Mouse (Mus musculus): ENCODE measurements at regions not wholly inside any gene's neighbourhood (a gene's known extent, or its start where the extent isn't known, plus 50 kb on each side); places are given as distances from the start of the nearest gene placed in this dataset.

DNA sequence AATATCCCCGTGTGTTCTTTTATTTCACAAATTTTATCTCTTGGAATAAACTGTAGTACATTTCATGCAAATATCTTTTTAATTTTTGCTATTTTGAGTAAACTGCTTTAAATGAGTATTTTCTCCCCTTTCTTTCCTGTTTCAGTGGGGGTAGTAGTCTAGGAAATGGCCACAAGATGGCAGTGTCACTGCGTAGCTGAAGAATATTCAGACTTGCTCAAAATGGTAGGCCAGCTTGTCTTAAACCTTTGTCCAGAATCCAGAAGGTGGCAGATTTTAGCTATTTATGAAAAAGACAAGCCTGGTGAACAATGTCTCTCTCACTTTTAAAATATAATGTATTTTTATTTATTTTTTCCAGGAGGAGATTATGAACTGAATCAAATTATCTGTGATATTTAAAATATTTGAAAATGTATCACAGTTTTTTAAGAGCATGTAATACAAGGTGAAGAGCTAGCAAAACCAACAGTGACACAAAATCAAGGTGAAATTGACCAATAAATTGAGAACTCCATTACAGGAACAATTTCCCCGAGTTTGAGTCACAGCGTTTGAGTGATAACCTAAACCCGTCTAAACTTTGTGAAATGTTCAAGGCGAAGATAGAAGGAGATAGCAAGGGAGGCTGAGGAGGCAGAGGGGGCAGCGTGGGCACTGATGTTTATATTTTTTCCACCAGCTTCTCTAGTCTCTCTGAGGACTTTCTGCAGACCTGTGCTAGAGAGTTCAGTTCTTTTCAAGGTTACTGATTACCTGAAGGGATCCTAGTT, 285.5 kb downstream of the Olfm4 start:
- no peaks in the 10 kb centered on the region for H3K9me3 ChIP-seq (ENCODE audit: control insufficient read depth, low read length)
- 0 out of 2 replicates have a peak overlapping the region, but pooled peaks have one; percentile 25 for H3K9ac ChIP-seq (ENCODE audit: low read depth, low read length)
- peak overlapping the region; percentile 68; the same call in 1 of the 2 replicates for H3K27ac ChIP-seq (ENCODE audit: low read depth, low read length)
- WGBS, result 39% methylated on average over 7 of the region's 7 CpGs
- ATAC-seq, result peak; percentile 75
- no peaks in the 10 kb centered on the region for H3K27me3 ChIP-seq (replicated peaks; ENCODE audit: control insufficient read depth, insufficient read depth, low read length)
- H3K36me3 ChIP-seq (ENCODE audit: control insufficient read depth, insufficient read depth, low read length), result no peaks in the 10 kb centered on the region
- no peak overlapping the region for H3K4me3 ChIP-seq (ENCODE audit: low read length)
- peak overlapping the region; percentile 32 for H3K4me2 ChIP-seq (ENCODE audit: low read length)
- peaks cover 7% of the 10 kb centered on the region; the same call in 1 of the 2 replicates for H3K4me1 ChIP-seq (ENCODE audit: control insufficient read depth, insufficient read depth, low read depth, low read length)

DNA sequence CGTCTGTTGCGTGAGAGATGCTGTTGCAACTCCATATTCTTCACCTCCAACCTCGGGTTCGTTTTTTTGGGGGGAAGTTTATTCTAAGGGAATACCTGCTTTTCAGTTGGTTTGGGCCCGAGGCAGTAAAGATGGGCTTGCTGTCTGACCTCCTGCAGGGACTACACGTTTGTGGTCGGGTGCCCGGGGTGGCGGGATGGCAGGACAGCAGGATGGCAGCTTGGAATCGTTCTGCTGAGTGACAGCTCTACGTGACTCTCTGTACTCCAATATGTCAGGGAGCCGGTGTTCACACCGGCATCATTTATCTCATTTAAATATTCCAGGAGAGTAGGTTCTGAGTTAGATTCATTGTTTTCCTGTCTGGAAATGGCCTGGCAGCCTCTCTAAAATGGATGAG, 286.2 kb downstream of the Olfm4 start:
- Histone ChIP-seq H3K27ac (ENCODE audit: low read depth, low read length) (peak overlapping the region; percentile 68), H3K27me3 (replicated peaks; ENCODE audit: control insufficient read depth, insufficient read depth, low read length) (no peaks in the 10 kb centered on the region), H3K9ac (ENCODE audit: low read depth, low read length) (no peak overlapping the region), H3K4me2 (ENCODE audit: low read length) (peak overlapping the region; percentile 32), H3K4me1 (ENCODE audit: control insufficient read depth, insufficient read depth, low read depth, low read length) (peaks cover 7% of the 10 kb centered on the region; the same call in 1 of the 2 replicates), H3K4me3 (ENCODE audit: low read length) (no peak overlapping the region), H3K9me3 (ENCODE audit: control insufficient read depth, low read length) (no peaks in the 10 kb centered on the region), H3K36me3 (ENCODE audit: control insufficient read depth, insufficient read depth, low read length) (no peaks in the 10 kb centered on the region)
- ATAC-seq, result no peak
- WGBS, result 42% methylated on average over 13 of the region's 13 CpGs

DNA sequence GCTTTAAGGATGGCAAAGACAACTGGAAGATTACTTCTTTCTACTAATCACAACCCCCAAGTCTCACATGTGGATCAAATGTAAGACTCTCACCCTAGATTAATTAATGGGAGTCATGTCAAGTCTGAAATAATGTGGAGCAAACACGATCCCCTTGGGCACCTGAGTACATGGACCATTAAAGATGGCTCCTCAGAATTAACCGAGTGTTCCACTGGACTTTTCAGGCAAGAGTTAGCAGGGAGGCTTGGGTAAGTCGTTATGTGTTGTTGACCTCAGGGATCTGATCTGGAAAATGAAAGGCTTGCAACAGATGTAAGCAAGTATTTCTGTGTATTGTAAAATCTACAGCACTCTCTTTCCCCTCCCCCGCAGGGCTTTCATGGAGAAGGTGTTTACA, 296.3 kb downstream of the Olfm4 start:
- no peak overlapping the region for H3K27ac ChIP-seq (ENCODE audit: low read depth, low read length)
- H3K9me3 ChIP-seq (ENCODE audit: control insufficient read depth, low read length), result no peaks in the 10 kb centered on the region
- no peak for ATAC-seq
- WGBS, result 65% methylated on average over 4 of the region's 4 CpGs
- no peak overlapping the region for H3K4me2 ChIP-seq (ENCODE audit: low read length)
- H3K9ac ChIP-seq (ENCODE audit: low read depth, low read length), result no peak overlapping the region
- H3K36me3 ChIP-seq (ENCODE audit: control insufficient read depth, insufficient read depth, low read length), result no peaks in the 10 kb centered on the region
- H3K27me3 ChIP-seq (replicated peaks; ENCODE audit: control insufficient read depth, insufficient read depth, low read length), result no peaks in the 10 kb centered on the region
- H3K4me1 ChIP-seq (ENCODE audit: control insufficient read depth, insufficient read depth, low read depth, low read length), result no peaks in the 10 kb centered on the region
- no peak overlapping the region for H3K4me3 ChIP-seq (ENCODE audit: low read length)

DNA sequence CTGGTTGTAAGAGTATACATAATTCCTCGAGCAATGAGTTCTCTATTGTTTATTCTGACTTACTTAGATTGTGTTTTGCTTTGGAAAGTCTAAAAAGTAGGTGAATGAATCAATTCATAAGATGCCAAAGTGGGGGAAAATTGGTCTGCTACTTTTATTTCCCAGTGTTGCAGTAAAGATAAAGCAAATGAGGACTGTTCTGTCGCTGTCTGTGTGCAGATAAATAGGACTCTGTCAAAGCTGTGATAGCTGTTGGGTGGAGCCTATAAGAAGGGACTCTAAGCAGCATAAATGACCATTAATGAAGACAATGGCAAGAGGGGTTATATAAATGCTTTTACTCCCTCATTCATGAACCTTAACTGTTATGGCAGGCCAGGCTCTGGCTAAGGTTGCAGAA, 299.8 kb downstream of the Olfm4 start:
- Histone ChIP-seq H3K27me3 (replicated peaks; ENCODE audit: control insufficient read depth, insufficient read depth, low read length) (no peaks in the 10 kb centered on the region), H3K27ac (ENCODE audit: low read depth, low read length) (no peak overlapping the region), H3K4me2 (ENCODE audit: low read length) (no peak overlapping the region), H3K9ac (ENCODE audit: low read depth, low read length) (no peak overlapping the region), H3K9me3 (ENCODE audit: control insufficient read depth, low read length) (no peaks in the 10 kb centered on the region), H3K4me1 (ENCODE audit: control insufficient read depth, insufficient read depth, low read depth, low read length) (no peaks in the 10 kb centered on the region), H3K36me3 (ENCODE audit: control insufficient read depth, insufficient read depth, low read length) (no peaks in the 10 kb centered on the region), H3K4me3 (ENCODE audit: low read length) (no peak overlapping the region)
- no peak for ATAC-seq
- 65% methylated on average over 2 of the region's 2 CpGs for WGBS

DNA sequence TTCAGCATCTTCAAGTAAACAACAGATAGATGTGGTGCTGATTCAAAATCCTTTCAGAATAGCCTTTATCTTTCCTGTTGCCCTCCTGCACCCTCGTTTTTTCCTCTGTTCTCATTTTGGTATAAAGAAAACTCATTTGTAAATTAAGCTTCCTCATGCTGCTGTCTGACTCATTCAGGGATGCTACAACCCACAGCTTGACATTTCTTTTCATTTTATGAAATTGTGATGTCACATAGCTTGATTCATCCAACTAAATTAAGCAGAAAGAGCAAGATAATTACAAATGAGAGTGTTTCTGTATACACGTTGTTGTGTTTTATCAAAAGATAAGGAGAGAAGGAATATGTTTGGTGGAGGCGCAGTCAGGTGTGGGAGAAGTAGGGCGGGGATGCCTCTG, 307.5 kb downstream of the Olfm4 start:
- H3K4me3 ChIP-seq (ENCODE audit: low read length), result no peak overlapping the region
- H3K27ac ChIP-seq (ENCODE audit: low read depth, low read length), result no peak overlapping the region
- ATAC-seq, result no peak
- no peaks in the 10 kb centered on the region for H3K36me3 ChIP-seq (ENCODE audit: control insufficient read depth, insufficient read depth, low read length)
- no peaks in the 10 kb centered on the region for H3K4me1 ChIP-seq (ENCODE audit: control insufficient read depth, insufficient read depth, low read depth, low read length)
- WGBS, result 82% methylated on average over 4 of the region's 4 CpGs
- no peak overlapping the region for H3K4me2 ChIP-seq (ENCODE audit: low read length)
- no peaks in the 10 kb centered on the region for H3K9me3 ChIP-seq (ENCODE audit: control insufficient read depth, low read length)
- no peak overlapping the region for H3K9ac ChIP-seq (ENCODE audit: low read depth, low read length)
- H3K27me3 ChIP-seq (replicated peaks; ENCODE audit: control insufficient read depth, insufficient read depth, low read length), result no peaks in the 10 kb centered on the region

DNA sequence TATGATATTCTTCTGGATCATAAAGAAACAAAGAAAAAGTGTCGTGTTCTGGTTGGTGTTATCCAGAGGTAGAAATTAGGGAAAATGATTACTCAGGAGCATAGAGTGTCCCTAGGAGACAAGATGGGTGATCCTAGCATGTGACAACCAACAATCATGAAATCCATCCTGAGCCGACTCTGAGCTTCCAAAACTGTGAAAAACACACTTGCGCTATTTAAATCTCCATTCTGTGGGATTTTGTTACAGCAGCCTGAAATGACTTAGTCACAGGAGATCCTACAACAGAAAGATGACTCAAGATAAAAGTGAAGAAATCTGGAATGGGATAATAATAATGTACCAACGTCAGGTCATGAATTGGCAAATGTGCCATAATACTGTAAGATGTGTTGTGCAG, 309.5 kb downstream of the Olfm4 start:
- no peaks in the 10 kb centered on the region for H3K36me3 ChIP-seq (ENCODE audit: control insufficient read depth, insufficient read depth, low read length)
- H3K4me1 ChIP-seq (ENCODE audit: control insufficient read depth, insufficient read depth, low read depth, low read length), result no peaks in the 10 kb centered on the region
- H3K4me2 ChIP-seq (ENCODE audit: low read length), result no peak overlapping the region
- H3K27me3 ChIP-seq (replicated peaks; ENCODE audit: control insufficient read depth, insufficient read depth, low read length), result no peaks in the 10 kb centered on the region
- H3K4me3 ChIP-seq (ENCODE audit: low read length), result no peak overlapping the region
- H3K27ac ChIP-seq (ENCODE audit: low read depth, low read length), result no peak overlapping the region
- no peak overlapping the region for H3K9ac ChIP-seq (ENCODE audit: low read depth, low read length)
- 95% methylated on average over 4 of the region's 4 CpGs for WGBS
- ATAC-seq, result no peak
- no peaks in the 10 kb centered on the region for H3K9me3 ChIP-seq (ENCODE audit: control insufficient read depth, low read length)

DNA sequence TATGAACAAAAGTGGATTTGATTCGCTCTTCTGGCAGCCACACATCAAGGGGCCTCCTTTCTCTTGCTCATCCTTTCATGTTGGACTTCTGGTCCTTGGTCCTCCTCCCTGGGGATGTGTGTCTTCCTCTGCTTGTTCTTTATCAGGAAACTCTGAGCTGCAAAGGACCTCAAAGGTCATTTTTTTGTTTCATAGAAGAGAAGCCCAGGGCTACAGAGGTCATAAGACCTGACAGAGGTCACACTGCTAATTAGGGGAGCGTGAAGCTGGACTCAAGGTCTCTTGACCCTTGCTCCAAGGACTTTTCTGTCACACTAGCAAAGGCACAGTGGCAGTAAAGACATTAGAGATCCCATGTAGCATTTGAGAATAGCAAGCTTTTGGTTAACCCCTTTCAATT, 345.8 kb downstream of the Olfm4 start:
- Histone ChIP-seq H3K9ac (ENCODE audit: low read depth, low read length) (no peak overlapping the region), H3K4me1 (ENCODE audit: control insufficient read depth, insufficient read depth, low read depth, low read length) (no peaks in the 10 kb centered on the region), H3K27ac (ENCODE audit: low read depth, low read length) (no peak overlapping the region), H3K4me2 (ENCODE audit: low read length) (no peak overlapping the region), H3K36me3 (ENCODE audit: control insufficient read depth, insufficient read depth, low read length) (no peaks in the 10 kb centered on the region), H3K4me3 (ENCODE audit: low read length) (no peak overlapping the region), H3K27me3 (replicated peaks; ENCODE audit: control insufficient read depth, insufficient read depth, low read length) (no peaks in the 10 kb centered on the region), H3K9me3 (ENCODE audit: control insufficient read depth, low read length) (no peaks in the 10 kb centered on the region)
- ATAC-seq, result no peak
- WGBS, result 16% methylated on average over 2 of the region's 2 CpGs

DNA sequence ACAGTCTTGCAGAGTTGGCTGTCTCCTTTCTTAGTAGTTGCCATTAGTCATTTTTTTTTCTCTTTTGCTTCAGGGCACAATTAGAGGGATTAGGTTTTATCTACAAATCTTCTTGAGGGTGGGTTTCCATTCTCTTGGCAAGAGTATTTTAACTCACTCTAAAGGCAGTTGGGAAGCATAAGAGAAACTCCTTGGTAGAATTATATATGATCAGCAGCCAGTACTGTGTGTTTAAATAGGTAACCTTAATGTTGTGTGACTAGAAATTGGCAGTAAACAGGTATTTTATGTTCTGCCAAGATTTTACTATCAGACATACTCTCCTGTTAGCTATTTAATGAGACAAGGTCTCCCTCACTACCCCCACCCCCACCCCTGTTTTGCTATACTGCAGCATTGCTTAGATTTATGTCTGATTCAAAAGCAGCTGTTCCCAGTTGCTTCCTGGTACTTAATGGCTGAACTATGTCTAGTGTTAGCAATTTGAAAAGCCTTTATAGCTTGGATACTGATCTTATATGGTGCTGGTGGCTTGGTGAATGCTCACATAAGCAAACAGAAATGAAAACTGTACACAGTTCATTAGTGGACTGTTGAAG, 378.2 kb downstream of the Olfm4 start:
- no peaks in the 10 kb centered on the region for H3K9me3 ChIP-seq (ENCODE audit: control insufficient read depth, low read length)
- no peak overlapping the region for H3K9ac ChIP-seq (ENCODE audit: low read depth, low read length)
- H3K4me1 ChIP-seq (ENCODE audit: control insufficient read depth, insufficient read depth, low read depth, low read length), result no peaks in the 10 kb centered on the region
- H3K4me3 ChIP-seq (ENCODE audit: low read length), result no peak overlapping the region
- no peak overlapping the region for H3K27ac ChIP-seq (ENCODE audit: low read depth, low read length)
- no peaks in the 10 kb centered on the region for H3K36me3 ChIP-seq (ENCODE audit: control insufficient read depth, insufficient read depth, low read length)
- no peak for ATAC-seq
- no peaks in the 10 kb centered on the region for H3K27me3 ChIP-seq (replicated peaks; ENCODE audit: control insufficient read depth, insufficient read depth, low read length)
- no peak overlapping the region for H3K4me2 ChIP-seq (ENCODE audit: low read length)

DNA sequence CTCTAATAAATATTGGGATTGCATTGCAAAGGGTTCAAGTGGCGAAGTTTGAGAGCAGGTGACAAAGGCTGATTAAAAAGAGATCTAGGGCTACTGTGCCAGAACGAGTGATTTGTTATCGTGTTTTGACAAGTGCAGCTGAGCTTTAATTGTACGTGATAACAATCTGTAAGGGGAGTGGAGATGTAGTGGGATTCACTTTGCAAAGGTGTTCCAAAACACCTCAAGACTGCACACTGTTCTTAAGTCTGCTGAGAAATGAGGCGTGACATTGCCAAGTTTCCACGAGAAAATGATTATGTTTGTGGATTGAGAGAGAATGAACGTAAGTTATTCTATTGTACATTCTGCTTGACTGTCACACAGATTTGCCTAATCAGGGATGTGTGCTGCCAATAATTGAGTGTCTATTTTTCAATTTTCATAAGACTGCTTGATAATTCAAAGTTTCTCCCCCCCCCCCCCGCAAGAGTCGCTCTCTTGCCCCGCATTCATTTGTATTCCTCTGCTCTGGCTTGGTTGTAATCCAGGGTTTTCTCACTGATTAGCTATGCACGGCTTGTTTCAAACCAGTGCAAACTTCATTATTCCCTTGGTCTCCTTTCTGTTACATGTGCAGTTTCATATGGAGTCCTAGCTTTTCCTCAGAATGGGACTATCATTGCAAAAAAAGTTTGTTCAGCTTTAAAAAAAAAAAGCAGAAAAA, 385.7 kb downstream of the Olfm4 start:
- Histone ChIP-seq H3K9ac (ENCODE audit: low read depth, low read length) (no peak overlapping the region), H3K4me1 (ENCODE audit: control insufficient read depth, insufficient read depth, low read depth, low read length) (no peaks in the 10 kb centered on the region), H3K27me3 (replicated peaks; ENCODE audit: control insufficient read depth, insufficient read depth, low read length) (no peaks in the 10 kb centered on the region), H3K4me2 (ENCODE audit: low read length) (peak overlapping the region; percentile 23; the same call in 1 of the 2 replicates), H3K9me3 (ENCODE audit: control insufficient read depth, low read length) (no peaks in the 10 kb centered on the region), H3K36me3 (ENCODE audit: control insufficient read depth, insufficient read depth, low read length) (no peaks in the 10 kb centered on the region), H3K27ac (ENCODE audit: low read depth, low read length) (no peak overlapping the region), H3K4me3 (ENCODE audit: low read length) (no peak overlapping the region)
- ATAC-seq, result peak; percentile 78; the same call in 1 of the 2 replicates
- 33% methylated on average over 11 of the region's 11 CpGs for WGBS

All from hindbrain, embryonic 16.5 days (tissue).